Mouse (Mus musculus): Measurements from ENCODE around the gene Pgghg. TPM values are rescaled to one million over a fixed set of nuclear protein-coding genes. Genes with fewer than 3 reads are reported as not detected.

Pgghg gene
- total and polyA plus RNA-seq, 3 experiments: 3.0 to 7.2 TPM; not detected in 1

GRCm38 (mm10) chr7:140948161-140948560, 7.0 kb downstream of the Pgghg start:
- H3K4me1 ChIP-seq (ENCODE audit: control insufficient read depth in 1 of 2, insufficient read depth in 2 of 2, low read length in 2 of 2): peaks cover 0 to 16% of the 10 kb centered on the region in 2 experiments; a peak in 3 of 4 replicates
- H3K9ac ChIP-seq (ENCODE audit: control insufficient read depth, low read depth, low read length, poor library complexity, severe bottlenecking): no peak overlapping the region
- no peaks in the 10 kb centered on the region for H3K9me3 ChIP-seq (replicated peaks; ENCODE audit: insufficient read depth, low read length)
- peaks cover 0 to 9% of the 10 kb centered on the region in 2 experiments; a peak in 2 of 4 replicates for H3K36me3 ChIP-seq (ENCODE audit: control insufficient read depth in 1 of 2, insufficient read depth in 2 of 2, low read length in 2 of 2)
- H3K27me3 ChIP-seq (ENCODE audit: control insufficient read depth in 1 of 2, insufficient read depth in 2 of 2, low read length in 2 of 2): no peaks in the 10 kb centered on the region
- DNase-seq (ENCODE audit: low read depth, low spot score): no peak
- TF ChIP-seq SIN3A (IDR thresholded peaks at IDR 0.05; ENCODE audit: low read length) (no peak), CTCF (IDR thresholded peaks at IDR 0.05 in 2 of 3, conservative IDR thresholded peaks at IDR 0.05 in 1 of 3; ENCODE audit: control insufficient read depth in 1 of 3, insufficient read depth in 1 of 3, low read depth in 2 of 3, low read length in 3 of 3, poor library complexity in 1 of 3, severe bottlenecking in 1 of 3) (no peak), POLR2A (IDR thresholded peaks at IDR 0.05; ENCODE audit: control insufficient read depth in 1 of 2, insufficient read depth in 1 of 2, low read depth in 1 of 2, low read length in 2 of 2, poor library complexity in 1 of 2) (no peak), POLR2AphosphoS5 (IDR thresholded peaks at IDR 0.05; ENCODE audit: borderline replicate concordance, low read depth, low read length) (no peak), SMC3 (IDR thresholded peaks at IDR 0.05; ENCODE audit: low read depth, low read length) (no peak), TCF12 (IDR thresholded peaks at IDR 0.05; ENCODE audit: low read depth, low read length) (no peak), TBP (IDR thresholded peaks at IDR 0.05; ENCODE audit: low read depth, low read length) (no peak), JUND (IDR thresholded peaks at IDR 0.05; ENCODE audit: low read depth, low read length) (no peak), ZNF384 (IDR thresholded peaks at IDR 0.05; ENCODE audit: low read depth, low read length) (no peak), BHLHE40 (IDR thresholded peaks at IDR 0.05; ENCODE audit: borderline replicate concordance, low read depth, low read length) (no peak), CHD1 (IDR thresholded peaks at IDR 0.05; ENCODE audit: low read depth, low read length) (no peak), ZC3H11A (IDR thresholded peaks at IDR 0.05; ENCODE audit: low read depth, low read length) (no peak), RAD21 (IDR thresholded peaks at IDR 0.05; ENCODE audit: low read depth, low read length) (no peak), ETS1 (IDR thresholded peaks at IDR 0.05; ENCODE audit: low read depth, low read length) (no peak), EP300 (IDR thresholded peaks at IDR 0.05; ENCODE audit: low read depth in 1 of 2, low read length in 2 of 2) (no peak), MAZ (IDR thresholded peaks at IDR 0.05; ENCODE audit: low read depth, low read length) (no peak), E2F4 (IDR thresholded peaks at IDR 0.05; ENCODE audit: borderline replicate concordance, low read depth, low read length) (no peak), MAFK (IDR thresholded peaks at IDR 0.05; ENCODE audit: borderline replicate concordance, low read depth, low read length) (no peak), ELF1 (IDR thresholded peaks at IDR 0.05; ENCODE audit: low read depth, low read length) (no peak)
- no peak overlapping the region for H3K27ac ChIP-seq (ENCODE audit: control insufficient read depth, low read depth, low read length)
- H3K79me2 ChIP-seq (ENCODE audit: control insufficient read depth, insufficient read depth, low read length, poor library complexity): peaks cover 4% of the 10 kb centered on the region
- H3K4me3 ChIP-seq (ENCODE audit: control insufficient read depth in 1 of 2, insufficient read depth in 1 of 2, low read depth in 2 of 2, low read length in 2 of 2): no peak overlapping the region

- no peak for TF ChIP-seq POLR2AphosphoS2 (IDR thresholded peaks at IDR 0.05; ENCODE audit: low read length)
- TF ChIP-seq CHD2 (IDR thresholded peaks at IDR 0.05; ENCODE audit: low read length): no peak
- no peak for TF ChIP-seq ELF1 (IDR thresholded peaks at IDR 0.05; ENCODE audit: low read depth, low read length)
- TF ChIP-seq MYC (IDR thresholded peaks at IDR 0.05; ENCODE audit: low read depth, low read length): no peak
- no peak for TF ChIP-seq GABPA (IDR thresholded peaks at IDR 0.05; ENCODE audit: low read depth, low read length)
- no peak for TF ChIP-seq NELFE (IDR thresholded peaks at IDR 0.05; ENCODE audit: low read depth, low read length)
- TF ChIP-seq NRF1 (IDR thresholded peaks at IDR 0.05; ENCODE audit: insufficient read depth, low read depth, low read length, poor library complexity, severe bottlenecking): no peak
- H3K4me3 ChIP-seq (ENCODE audit: control insufficient read depth in 1 of 2, insufficient read depth in 1 of 2, low read depth in 2 of 2, low read length in 2 of 2): no peak overlapping the region
- no peaks in the 10 kb centered on the region for H3K27me3 ChIP-seq (ENCODE audit: control insufficient read depth in 1 of 2, insufficient read depth in 2 of 2, low read length in 2 of 2)
- DNase-seq (ENCODE audit: low read depth, low spot score): no peak
- H3K9ac ChIP-seq (ENCODE audit: control insufficient read depth, low read depth, low read length, poor library complexity, severe bottlenecking): no peak overlapping the region
- H3K79me2 ChIP-seq (ENCODE audit: control insufficient read depth, insufficient read depth, low read length, poor library complexity): peaks cover 15% of the 10 kb centered on the region
- peaks cover 0 to 19% of the 10 kb centered on the region in 2 experiments; a peak in 2 of 4 replicates for H3K36me3 ChIP-seq (ENCODE audit: control insufficient read depth in 1 of 2, insufficient read depth in 2 of 2, low read length in 2 of 2)
- H3K9me3 ChIP-seq (replicated peaks; ENCODE audit: insufficient read depth, low read length): no peaks in the 10 kb centered on the region
- H3K4me1 ChIP-seq (ENCODE audit: control insufficient read depth in 1 of 2, insufficient read depth in 2 of 2, low read length in 2 of 2): peaks cover 0 to 22% of the 10 kb centered on the region in 2 experiments; a peak in 3 of 4 replicates
- H3K27ac ChIP-seq (ENCODE audit: control insufficient read depth, low read depth, low read length): no peak overlapping the region
Observed at GRCm38 (mm10) chr7:140949255-140949654, 8.1 kb downstream of the Pgghg start.

Data from MEL (cell line).